Mouse (Mus musculus): Measurements from ENCODE around the gene Osbpl3. TPM values are rescaled to one million over a fixed set of nuclear protein-coding genes. Genes with fewer than 3 reads are reported as not detected.

Osbpl3 gene
- polyA plus RNA-seq, 1 experiment from 2014 or later: 15.1 TPM

Other genes with a start within 250 kb of the Osbpl3 start
- 41.1 and 42.5 TPM in 2 replicates for gene Gsdme, start 192.3 kb downstream of the Osbpl3 start, polyA plus RNA-seq (2015; fragmentation: Nextera tagmentation; extraction: Ambion mirVana)
- 67.1 and 67.8 TPM in 2 replicates for gene Cycs, start 110.3 kb upstream of the Osbpl3 start, polyA plus RNA-seq (2015; fragmentation: Nextera tagmentation; extraction: Ambion mirVana)
- 0.43 and 0.52 TPM in 2 replicates for gene 4921507P07Rik, start 140.4 kb upstream of the Osbpl3 start, polyA plus RNA-seq (2015; fragmentation: Nextera tagmentation; extraction: Ambion mirVana)
- gene Npvf, start 198.2 kb upstream of the Osbpl3 start, polyA plus RNA-seq (2015; fragmentation: Nextera tagmentation; extraction: Ambion mirVana): not detected in 2 replicates